Mouse (Mus musculus): ENCODE results near the gene Slc17a2. TPM values are rescaled to one million over a fixed set of nuclear protein-coding genes. Genes with fewer than 3 reads are reported as not detected.
A peak's percentile ranks its signal among the peaks of the same experiment; 100 is the strongest.

The Slc17a2 gene
- polyA plus RNA-seq, 1 experiment = 0.08 TPM

GRCm38 (mm10) chr13:23792520-23792919 is 14.3 kb upstream of the Slc17a2 start:
- H3K36me3 ChIP-seq (ENCODE audit: control insufficient read depth, insufficient read depth, low read length) = no peaks in the 10 kb centered on the region
- H3K27ac ChIP-seq (ENCODE audit: control insufficient read depth, insufficient read depth, low read length) = no peak overlapping the region
- no peak for TF ChIP-seq CTCF (IDR thresholded peaks at IDR 0.05; ENCODE audit: borderline replicate concordance, control insufficient read depth, extremely low read depth, insufficient read depth, low read length, poor library complexity)
- TF ChIP-seq POLR2A (IDR thresholded peaks at IDR 0.05; ENCODE audit: control insufficient read depth, extremely low read depth, insufficient read depth, low read length, poor library complexity) = no peak
- 39% methylated on average over 2 of the region's 2 CpGs for WGBS
- H3K4me1 ChIP-seq (replicated peaks; ENCODE audit: control insufficient read depth, insufficient read depth, low read length) = no peaks in the 10 kb centered on the region
- DNase-seq = peak; percentile 40
- H3K27me3 ChIP-seq (ENCODE audit: control insufficient read depth, insufficient read depth, low read length) = no peaks in the 10 kb centered on the region
- no peak overlapping the region for H3K4me3 ChIP-seq (ENCODE audit: control insufficient read depth, insufficient read depth, low read length)

GRCm38 (mm10) chr13:23799405-23799804 is 7.4 kb upstream of the Slc17a2 start:
- DNase-seq = no peak
- no peaks in the 10 kb centered on the region for H3K4me1 ChIP-seq (replicated peaks; ENCODE audit: control insufficient read depth, insufficient read depth, low read length)
- H3K36me3 ChIP-seq (ENCODE audit: control insufficient read depth, insufficient read depth, low read length) = no peaks in the 10 kb centered on the region
- H3K4me3 ChIP-seq (ENCODE audit: control insufficient read depth, insufficient read depth, low read length) = no peak overlapping the region
- H3K27me3 ChIP-seq (ENCODE audit: control insufficient read depth, insufficient read depth, low read length) = no peaks in the 10 kb centered on the region
- no peak overlapping the region for H3K27ac ChIP-seq (ENCODE audit: control insufficient read depth, insufficient read depth, low read length)
- 33% methylated on average over 5 of the region's 5 CpGs for WGBS
- TF ChIP-seq POLR2A (IDR thresholded peaks at IDR 0.05; ENCODE audit: control insufficient read depth, extremely low read depth, insufficient read depth, low read length, poor library complexity) (no peak), CTCF (IDR thresholded peaks at IDR 0.05; ENCODE audit: borderline replicate concordance, control insufficient read depth, extremely low read depth, insufficient read depth, low read length, poor library complexity) (no peak)

GRCm38 (mm10) chr13:23804532-23804931 is 2.3 kb upstream of the Slc17a2 start:
- DNase-seq = no peak
- no peak for TF ChIP-seq CTCF (IDR thresholded peaks at IDR 0.05; ENCODE audit: borderline replicate concordance, control insufficient read depth, extremely low read depth, insufficient read depth, low read length, poor library complexity)
- no peak for TF ChIP-seq POLR2A (IDR thresholded peaks at IDR 0.05; ENCODE audit: control insufficient read depth, extremely low read depth, insufficient read depth, low read length, poor library complexity)
- Histone ChIP-seq H3K27me3 (ENCODE audit: control insufficient read depth, insufficient read depth, low read length) (no peaks in the 10 kb centered on the region), H3K27ac (ENCODE audit: control insufficient read depth, insufficient read depth, low read length) (no peak overlapping the region), H3K36me3 (ENCODE audit: control insufficient read depth, insufficient read depth, low read length) (no peaks in the 10 kb centered on the region), H3K4me3 (ENCODE audit: control insufficient read depth, insufficient read depth, low read length) (no peak overlapping the region), H3K4me1 (replicated peaks; ENCODE audit: control insufficient read depth, insufficient read depth, low read length) (no peaks in the 10 kb centered on the region)
- 95% methylated on average over 2 of the region's 2 CpGs for WGBS

GRCm38 (mm10) chr13:23816148-23816547 is 9.4 kb downstream of the Slc17a2 start:
- no peaks in the 10 kb centered on the region for H3K36me3 ChIP-seq (ENCODE audit: control insufficient read depth, insufficient read depth, low read length)
- TF ChIP-seq CTCF (IDR thresholded peaks at IDR 0.05; ENCODE audit: borderline replicate concordance, control insufficient read depth, extremely low read depth, insufficient read depth, low read length, poor library complexity) (no peak), POLR2A (IDR thresholded peaks at IDR 0.05; ENCODE audit: control insufficient read depth, extremely low read depth, insufficient read depth, low read length, poor library complexity) (no peak)

GRCm38 (mm10) chr13:23820179-23820940 is 13.6 kb downstream of the Slc17a2 start:
- Histone ChIP-seq H3K4me3 (ENCODE audit: control insufficient read depth, insufficient read depth, low read length) (no peak overlapping the region), H3K4me1 (replicated peaks; ENCODE audit: control insufficient read depth, insufficient read depth, low read length) (no peaks in the 10 kb centered on the region), H3K27me3 (ENCODE audit: control insufficient read depth, insufficient read depth, low read length) (no peaks in the 10 kb centered on the region), H3K27ac (ENCODE audit: control insufficient read depth, insufficient read depth, low read length) (no peak overlapping the region), H3K36me3 (ENCODE audit: control insufficient read depth, insufficient read depth, low read length) (no peaks in the 10 kb centered on the region)
- 87% methylated on average over 4 of the region's 4 CpGs for WGBS
- no peak for TF ChIP-seq POLR2A (IDR thresholded peaks at IDR 0.05; ENCODE audit: control insufficient read depth, extremely low read depth, insufficient read depth, low read length, poor library complexity)
- no peak for TF ChIP-seq CTCF (IDR thresholded peaks at IDR 0.05; ENCODE audit: borderline replicate concordance, control insufficient read depth, extremely low read depth, insufficient read depth, low read length, poor library complexity)
- no peak for DNase-seq

More at GRCm38 (mm10) chr13:23816148-23816547, 9.4 kb downstream of the Slc17a2 start:
- WGBS = 78% methylated on average over 2 of the region's 2 CpGs
- Histone ChIP-seq H3K4me1 (replicated peaks; ENCODE audit: control insufficient read depth, insufficient read depth, low read length) (no peaks in the 10 kb centered on the region), H3K4me3 (ENCODE audit: control insufficient read depth, insufficient read depth, low read length) (no peak overlapping the region), H3K27ac (ENCODE audit: control insufficient read depth, insufficient read depth, low read length) (no peak overlapping the region), H3K27me3 (ENCODE audit: control insufficient read depth, insufficient read depth, low read length) (no peaks in the 10 kb centered on the region)
- no peak for DNase-seq

- WGBS = 97% methylated on average over 3 of the region's 3 CpGs
- H3K36me3 ChIP-seq (ENCODE audit: control insufficient read depth, insufficient read depth, low read length) = no peaks in the 10 kb centered on the region
- no peak overlapping the region for H3K27ac ChIP-seq (ENCODE audit: control insufficient read depth, insufficient read depth, low read length)
- no peak for DNase-seq
- H3K4me1 ChIP-seq (replicated peaks; ENCODE audit: control insufficient read depth, insufficient read depth, low read length) = no peaks in the 10 kb centered on the region
- no peak overlapping the region for H3K4me3 ChIP-seq (ENCODE audit: control insufficient read depth, insufficient read depth, low read length)
- no peak for TF ChIP-seq POLR2A (IDR thresholded peaks at IDR 0.05; ENCODE audit: control insufficient read depth, extremely low read depth, insufficient read depth, low read length, poor library complexity)
- H3K27me3 ChIP-seq (ENCODE audit: control insufficient read depth, insufficient read depth, low read length) = no peaks in the 10 kb centered on the region
Measured at GRCm38 (mm10) chr13:23822213-23822612, 15.4 kb downstream of the Slc17a2 start.

GRCm38 (mm10) chr13:23826606-23827005 is 19.8 kb downstream of the Slc17a2 start:
- Histone ChIP-seq H3K4me1 (replicated peaks; ENCODE audit: control insufficient read depth, insufficient read depth, low read length) (no peaks in the 10 kb centered on the region), H3K4me3 (ENCODE audit: control insufficient read depth, insufficient read depth, low read length) (no peak overlapping the region), H3K36me3 (ENCODE audit: control insufficient read depth, insufficient read depth, low read length) (no peaks in the 10 kb centered on the region), H3K27me3 (ENCODE audit: control insufficient read depth, insufficient read depth, low read length) (no peaks in the 10 kb centered on the region), H3K27ac (ENCODE audit: control insufficient read depth, insufficient read depth, low read length) (no peak overlapping the region)
- no peak for DNase-seq
- 78% methylated on average over 3 of the region's 3 CpGs for WGBS
- TF ChIP-seq CTCF (IDR thresholded peaks at IDR 0.05; ENCODE audit: borderline replicate concordance, control insufficient read depth, extremely low read depth, insufficient read depth, low read length, poor library complexity) = no peak
- no peak for TF ChIP-seq POLR2A (IDR thresholded peaks at IDR 0.05; ENCODE audit: control insufficient read depth, extremely low read depth, insufficient read depth, low read length, poor library complexity)
